Mouse (Mus musculus) limb, embryonic 15.5 days (tissue): ENCODE data around the gene Ptk6. TPM values are rescaled to one million over a fixed set of nuclear protein-coding genes. Genes with fewer than 3 reads are reported as not detected.

Source experiments
- ATAC-seq: fragments of 200-750 bp; cut with Nextera tagmentation; 2 replicates; pipeline ENCODE4 v1.8.0; 2017; ENCODE audit warnings: low read depth, moderate TSS enrichment; ENCODE audit not compliant: insufficient number of reproducible peaks, low FRiP score, low TSS enrichment
- H3K27ac ChIP-seq: fragments of 300-500 bp; sonication (generic); 2 replicates; pipeline ENCODE4 v1.5.1; 2015; ENCODE audit warnings: moderate library complexity, mild to moderate bottlenecking, inconsistent platforms
- H3K27me3 ChIP-seq: fragments of 300-500 bp; sonication (generic); 2 replicates; pipeline ENCODE4 v1.6.1; 2015; ENCODE audit warnings: inconsistent platforms
- H3K36me3 ChIP-seq: fragments of 300-500 bp; sonication (generic); 2 replicates; pipeline ENCODE4 v1.6.1; 2015; ENCODE audit warnings: inconsistent platforms
- H3K4me1 ChIP-seq: fragments of 300-500 bp; sonication (generic); 2 replicates; pipeline ENCODE4 v1.6.1; 2015; ENCODE audit warnings: inconsistent platforms
- H3K4me2 ChIP-seq: fragments of 300-500 bp; sonication (generic); 2 replicates; pipeline ENCODE4 v1.6.1; 2015; ENCODE audit warnings: mild to moderate bottlenecking, inconsistent platforms
- H3K4me3 ChIP-seq: fragments of 300-500 bp; sonication (generic); 2 replicates; pipeline ENCODE4 v1.5.1; 2015; ENCODE audit warnings: mild to moderate bottlenecking, inconsistent platforms
- H3K9ac ChIP-seq: fragments of 300-500 bp; sonication (generic); 2 replicates; pipeline ENCODE4 v1.6.1; 2015; ENCODE audit warnings: inconsistent platforms
- H3K9me3 ChIP-seq: fragments of 300-500 bp; sonication (generic); 2 replicates; pipeline ENCODE4 v1.6.1; 2016; ENCODE audit warnings: inconsistent platforms
- WGBS: fragments of 180-500 bp; shearing (Covaris S2); methylation state at CpG from one replicate; pipeline ENCODE4 v1.1.7; 2015; 5-methylcytosine and 5-hydroxymethylcytosine counted together
- polyA plus RNA-seq: library from polyadenylated mRNA; unstranded; fragments of >200 nt; fragmentation: Nextera tagmentation; extraction: Ambion mirVana; gene quantifications from 2 replicates; pipeline ENCODE4 v1.2.1, GENCODE M21; 2015

Ptk6 gene
- polyA plus RNA-seq, 1 experiment from 2014 or later = 2.2 TPM

- H3K9ac ChIP-seq = no peak overlapping the region
- H3K27ac ChIP-seq = no peak overlapping the region
- H3K27me3 ChIP-seq = peaks cover 76% of the 10 kb centered on the region
- ATAC-seq = no peak
- H3K4me3 ChIP-seq = peak overlapping the region; percentile 44
- peak overlapping the region; percentile 93 for H3K4me2 ChIP-seq
- H3K36me3 ChIP-seq = no peaks in the 10 kb centered on the region
- no peaks in the 10 kb centered on the region for H3K9me3 ChIP-seq
- WGBS = under 1% methylated on average over 60 of the region's 61 CpGs
- H3K4me1 ChIP-seq = peaks cover 13% of the 10 kb centered on the region
These were observed 54.9 kb downstream of the Ptk6 start for GRCm38 (mm10) chr2:181147546-181148317.

GRCm38 (mm10) chr2:181146976-181147545 lies 55.5 kb downstream of the Ptk6 start:
- Histone ChIP-seq H3K4me2 (peak overlapping the region; percentile 93; the same call in 1 of the 2 replicates), H3K4me1 (peaks cover 13% of the 10 kb centered on the region), H3K27ac (no peak overlapping the region), H3K9ac (no peak overlapping the region), H3K9me3 (no peaks in the 10 kb centered on the region), H3K36me3 (no peaks in the 10 kb centered on the region), H3K27me3 (peaks cover 73% of the 10 kb centered on the region), H3K4me3 (peak overlapping the region; percentile 44)
- ATAC-seq = no peak
- 51% methylated on average over 4 of the region's 4 CpGs for WGBS

GRCm38 (mm10) chr2:181144675-181145074 lies 57.9 kb downstream of the Ptk6 start:
- Histone ChIP-seq H3K4me2 (no peak overlapping the region), H3K27ac (no peak overlapping the region), H3K9ac (no peak overlapping the region), H3K4me3 (no peak overlapping the region), H3K9me3 (no peaks in the 10 kb centered on the region), H3K36me3 (no peaks in the 10 kb centered on the region), H3K4me1 (peaks cover 13% of the 10 kb centered on the region), H3K27me3 (peaks cover 50% of the 10 kb centered on the region)
- no peak for ATAC-seq
- WGBS = 91% methylated on average over 2 of the region's 2 CpGs

Other genes with a start within 250 kb of the Ptk6 start
- gene Nkain4, start 248.1 kb downstream of the Ptk6 start, polyA plus RNA-seq = 8.1 and 8.4 TPM in 2 replicates
- gene Arfgap1, start 235.6 kb downstream of the Ptk6 start, polyA plus RNA-seq = 147 and 148 TPM in 2 replicates
- gene Col20a1, start 216.3 kb downstream of the Ptk6 start, polyA plus RNA-seq = 1.2 and 1.8 TPM in 2 replicates
- 1.3 and 1.5 TPM in 2 replicates for gene Chrna4, start 159.2 kb downstream of the Ptk6 start, polyA plus RNA-seq
- gene Kcnq2, start 67.5 kb downstream of the Ptk6 start, polyA plus RNA-seq = 0.15 TPM in 1 of 2 replicates, not detected in the other
- not detected in 2 replicates for gene Eef1a2, start 45.8 kb downstream of the Ptk6 start, polyA plus RNA-seq
- gene Ppdpf, start 15.5 kb downstream of the Ptk6 start, polyA plus RNA-seq = 230 and 254 TPM in 2 replicates
- 0.26 and 0.41 TPM in 2 replicates for gene Srms, start 10.4 kb upstream of the Ptk6 start, polyA plus RNA-seq
- 0.14 and 0.25 TPM in 2 replicates for gene Fndc11, start 17.2 kb upstream of the Ptk6 start, polyA plus RNA-seq
- gene Helz2, start 39.2 kb upstream of the Ptk6 start, polyA plus RNA-seq = 1.3 and 1.4 TPM in 2 replicates
- 14.1 and 15.1 TPM in 2 replicates for gene Gmeb2, start 85.2 kb upstream of the Ptk6 start, polyA plus RNA-seq
- 0.77 and 2.5 TPM in 2 replicates for gene Stmn3, start 111.7 kb upstream of the Ptk6 start, polyA plus RNA-seq
- gene Rtel1, start 117.0 kb upstream of the Ptk6 start, polyA plus RNA-seq = 35.8 and 36.3 TPM in 2 replicates
- gene Zgpat, start 162.1 kb upstream of the Ptk6 start, polyA plus RNA-seq = 40.4 and 42.1 TPM in 2 replicates
- 59.0 and 64.8 TPM in 2 replicates for gene Arfrp1, start 162.6 kb upstream of the Ptk6 start, polyA plus RNA-seq
- gene Lime1, start 177.3 kb upstream of the Ptk6 start, polyA plus RNA-seq = 22.7 and 23.7 TPM in 2 replicates